Mouse (Mus musculus) midbrain, embryonic 12.5 days (tissue): ENCODE data around the gene Aurkb. TPM values are rescaled to one million over a fixed set of nuclear protein-coding genes. Genes with fewer than 3 reads are reported as not detected.

Source experiments
- ATAC-seq: fragments of 200-750 bp; cut with Nextera tagmentation; 2 replicates; pipeline ENCODE4 v1.8.0; 2017; ENCODE audit warnings: low read depth, moderate TSS enrichment, moderate library complexity; ENCODE audit not compliant: low FRiP score
- H3K27ac ChIP-seq: fragments of 300-500 bp; sonication (generic); replicated peaks from 2 replicates; pipeline ENCODE4 v1.5.1; 2016; ENCODE audit warnings: mild to moderate bottlenecking
- H3K27me3 ChIP-seq: fragments of 300-500 bp; sonication (generic); 2 replicates; pipeline ENCODE4 v1.6.1; 2016; ENCODE audit warnings: mild to moderate bottlenecking
- H3K36me3 ChIP-seq: fragments of 300-500 bp; sonication (generic); 2 replicates; pipeline ENCODE4 v1.6.1; 2016
- H3K4me1 ChIP-seq: fragments of 300-500 bp; sonication (generic); 2 replicates; pipeline ENCODE4 v1.6.1; 2016
- H3K4me2 ChIP-seq: fragments of 300-500 bp; sonication (generic); replicated peaks from 2 replicates; pipeline ENCODE4 v1.6.1; 2016; ENCODE audit warnings: mild to moderate bottlenecking, moderate library complexity
- H3K4me3 ChIP-seq: fragments of 300-500 bp; sonication (generic); 2 replicates; pipeline ENCODE4 v1.5.1; 2016; ENCODE audit warnings: mild to moderate bottlenecking
- H3K9ac ChIP-seq: fragments of 300-500 bp; sonication (generic); replicated peaks from 2 replicates; pipeline ENCODE4 v1.6.1; 2016; ENCODE audit warnings: mild to moderate bottlenecking, moderate library complexity
- H3K9me3 ChIP-seq: fragments of 300-500 bp; sonication (generic); 2 replicates; pipeline ENCODE4 v1.6.1; 2016; ENCODE audit warnings: mild to moderate bottlenecking
- WGBS: fragments of 180-500 bp; shearing (Covaris S2); methylation state at CpG from one replicate; pipeline ENCODE4 v1.1.7; 2016; 5-methylcytosine and 5-hydroxymethylcytosine counted together
- polyA plus RNA-seq: library from polyadenylated mRNA; unstranded; fragments of >200 nt; fragmentation: Nextera tagmentation; extraction: Ambion mirVana; gene quantifications from 2 replicates; pipeline ENCODE4 v1.2.1, GENCODE M21; 2016

Gene Aurkb
- polyA plus RNA-seq, 1 experiment from 2014 or later: 142 TPM

DNA sequence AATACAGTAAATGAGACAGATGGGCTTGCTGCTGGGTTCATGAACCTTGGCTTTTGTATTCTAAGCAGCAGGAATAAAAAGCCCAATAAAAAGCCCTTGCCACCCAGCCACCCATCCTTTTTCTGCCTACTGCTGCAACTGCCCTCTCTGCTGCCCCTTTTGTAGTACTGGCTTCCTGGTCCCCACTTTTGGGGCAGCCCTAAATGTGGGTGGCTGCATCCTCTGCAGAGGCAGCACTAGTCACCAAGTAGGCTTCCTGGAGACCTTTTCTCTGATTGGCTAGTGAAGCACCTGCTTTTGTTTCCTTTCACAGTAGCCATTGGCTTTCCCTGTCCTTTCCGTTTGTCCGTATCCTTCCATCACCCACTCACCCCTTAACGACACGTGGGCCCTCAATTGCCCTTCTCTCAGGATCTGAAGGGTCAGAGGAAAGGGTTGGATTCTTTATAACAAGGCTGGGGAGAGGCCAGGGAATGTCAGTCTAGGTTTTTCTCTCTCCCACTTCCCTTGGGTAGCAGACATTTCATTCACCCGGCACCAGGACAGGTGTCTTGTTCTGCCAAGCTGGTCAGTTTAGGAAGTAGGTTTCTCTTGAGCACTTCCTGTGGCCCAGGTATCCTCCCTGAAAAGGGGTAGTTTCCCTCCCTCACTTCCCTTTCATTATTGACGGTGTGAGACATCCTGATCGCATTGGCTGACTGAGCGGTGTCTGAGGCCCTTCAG is 52.8 kb downstream of the Aurkb start:
- peaks cover 6% of the 10 kb centered on the region for H3K27me3 ChIP-seq
- H3K9ac ChIP-seq: peak overlapping the region; percentile 38; the same call in 1 of the 2 replicates
- peak overlapping the region; percentile 92 for H3K4me2 ChIP-seq
- H3K4me1 ChIP-seq: peaks cover 60% of the 10 kb centered on the region
- H3K4me3 ChIP-seq: peak overlapping the region; percentile 58
- no peak for ATAC-seq
- 27% methylated on average over 8 of the region's 8 CpGs for WGBS
- peaks cover 25% of the 10 kb centered on the region for H3K36me3 ChIP-seq
- no peaks in the 10 kb centered on the region for H3K9me3 ChIP-seq
- H3K27ac ChIP-seq: peak overlapping the region; percentile 81

DNA sequence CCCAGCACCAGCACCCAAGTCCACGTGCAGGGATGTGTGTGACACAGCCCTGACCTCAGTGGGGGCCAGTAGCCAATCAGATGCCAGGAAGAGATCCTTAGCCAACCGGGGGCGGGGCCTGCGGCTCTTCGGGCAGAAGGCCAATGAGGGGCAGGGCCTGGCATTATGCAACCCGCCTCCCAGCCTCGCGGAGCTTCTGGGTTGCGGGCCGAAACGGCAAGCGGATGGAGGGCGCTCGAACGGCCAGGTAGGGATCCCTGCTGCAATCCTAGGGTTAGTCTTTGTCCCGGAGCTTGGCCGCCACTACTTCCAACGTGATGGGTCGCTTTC is 53.3 kb downstream of the Aurkb start:
- peak; percentile 52 for ATAC-seq
- H3K27ac ChIP-seq: peak overlapping the region; percentile 67
- peaks cover 60% of the 10 kb centered on the region for H3K4me1 ChIP-seq
- H3K27me3 ChIP-seq: peaks cover 6% of the 10 kb centered on the region
- H3K36me3 ChIP-seq: peaks cover 30% of the 10 kb centered on the region
- peak overlapping the region; percentile 58 for H3K4me3 ChIP-seq
- no peaks in the 10 kb centered on the region for H3K9me3 ChIP-seq
- H3K4me2 ChIP-seq: peak overlapping the region; percentile 92
- peak overlapping the region; percentile 65 for H3K9ac ChIP-seq
- 0% methylated on average over 19 of the region's 19 CpGs for WGBS

DNA sequence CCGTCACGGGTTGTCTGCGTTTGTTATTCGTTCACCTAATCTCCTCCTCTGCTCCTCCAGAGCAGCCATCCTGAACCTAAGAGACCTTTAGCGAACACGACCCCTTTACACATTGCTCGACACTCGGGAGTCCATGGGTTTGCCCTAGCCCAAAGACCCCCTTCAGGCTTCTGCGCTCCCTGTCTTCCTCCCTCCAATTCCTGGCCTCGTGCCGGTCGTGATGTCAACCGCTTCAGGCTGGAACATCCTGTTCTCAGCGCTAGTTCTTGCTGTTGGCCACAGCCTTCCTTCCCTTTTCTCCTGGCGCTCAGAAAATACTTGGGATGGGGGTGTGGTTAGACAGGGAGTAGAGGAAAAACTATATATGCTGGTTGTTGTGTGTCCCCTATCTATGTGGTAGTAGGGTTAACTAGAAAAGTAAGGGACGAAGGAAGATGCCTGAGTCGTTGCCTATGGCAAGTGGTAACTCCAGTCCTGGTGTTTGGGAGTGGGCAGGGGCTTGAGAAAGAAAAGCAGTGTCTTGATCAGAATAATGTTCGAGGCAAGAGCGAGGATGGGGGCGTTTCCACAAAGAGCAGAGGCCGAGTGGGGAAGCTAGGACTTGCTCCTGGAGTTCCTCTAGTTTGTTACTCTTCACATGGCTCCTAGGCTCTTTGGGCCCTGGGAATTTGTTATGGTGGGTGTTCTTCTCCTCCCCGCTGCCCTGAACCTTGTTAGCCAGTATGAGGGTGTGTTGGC is 53.9 kb downstream of the Aurkb start:
- Histone ChIP-seq H3K27ac (peak overlapping the region; percentile 67), H3K4me3 (peak overlapping the region; percentile 58), H3K4me2 (peak overlapping the region; percentile 92), H3K9ac (peak overlapping the region; percentile 65), H3K36me3 (peaks cover 36% of the 10 kb centered on the region), H3K27me3 (peaks cover 6% of the 10 kb centered on the region), H3K9me3 (no peaks in the 10 kb centered on the region), H3K4me1 (peaks cover 59% of the 10 kb centered on the region)
- WGBS: under 1% methylated on average over 22 of the region's 22 CpGs
- no peak for ATAC-seq

- peaks cover 6% of the 10 kb centered on the region for H3K27me3 ChIP-seq
- H3K4me2 ChIP-seq: peak overlapping the region; percentile 92
- peak; percentile 17 for ATAC-seq
- peaks cover 55% of the 10 kb centered on the region for H3K4me1 ChIP-seq
- no peaks in the 10 kb centered on the region for H3K9me3 ChIP-seq
- H3K4me3 ChIP-seq: peak overlapping the region; percentile 58
- H3K27ac ChIP-seq: peak overlapping the region; percentile 67
- peak overlapping the region; percentile 65 for H3K9ac ChIP-seq
- H3K36me3 ChIP-seq: peaks cover 42% of the 10 kb centered on the region
- under 1% methylated on average over 23 of the region's 23 CpGs for WGBS
Observed at GRCm38 (mm10) chr11:69099915-69100345, 54.5 kb downstream of the Aurkb start.

GRCm38 (mm10) chr11:69100639-69101360 is 55.4 kb downstream of the Aurkb start:
- Histone ChIP-seq H3K4me3 (no peak overlapping the region), H3K4me1 (peaks cover 49% of the 10 kb centered on the region), H3K36me3 (peaks cover 49% of the 10 kb centered on the region), H3K27me3 (peaks cover 4% of the 10 kb centered on the region), H3K27ac (no peak overlapping the region), H3K9ac (peak overlapping the region; percentile 65; the same call in 1 of the 2 replicates), H3K4me2 (peak overlapping the region; percentile 92), H3K9me3 (no peaks in the 10 kb centered on the region)
- WGBS: 93% methylated on average over 20 of the region's 20 CpGs
- no peak for ATAC-seq

Other genes starting within 250 kb of the Aurkb start
- gene Ndel1, start 173.8 kb upstream of the Aurkb start, polyA plus RNA-seq: 60.4 and 65.3 TPM in 2 replicates
- 0.10 TPM in 1 of 2 replicates, not detected in the other for gene Rnf222, start 157.1 kb upstream of the Aurkb start, polyA plus RNA-seq
- 743 and 773 TPM in 2 replicates for gene Rpl26, start 144.1 kb upstream of the Aurkb start, polyA plus RNA-seq
- gene Odf4, start 118.6 kb upstream of the Aurkb start, polyA plus RNA-seq: 0.20 TPM in 1 of 2 replicates, not detected in the other
- 5.9 and 6.7 TPM in 2 replicates for gene Arhgef15, start 88.2 kb upstream of the Aurkb start, polyA plus RNA-seq
- 1.7 and 1.9 TPM in 2 replicates for gene Slc25a35, start 77.5 kb upstream of the Aurkb start, polyA plus RNA-seq
- gene Rangrf, start 70.5 kb upstream of the Aurkb start, polyA plus RNA-seq: 39.2 and 42.1 TPM in 2 replicates
- 34.7 and 38.7 TPM in 2 replicates for gene Pfas, start 37.2 kb upstream of the Aurkb start, polyA plus RNA-seq
- 72.4 and 77.1 TPM in 2 replicates for gene Ctc1, start 29.7 kb upstream of the Aurkb start, polyA plus RNA-seq
- gene Borcs6, start 14.1 kb downstream of the Aurkb start, polyA plus RNA-seq: 13.3 and 16.3 TPM in 2 replicates
- 45.1 and 48.3 TPM in 2 replicates for gene Tmem107, start 25.2 kb downstream of the Aurkb start, polyA plus RNA-seq
- gene Vamp2, start 42.8 kb downstream of the Aurkb start, polyA plus RNA-seq: 123 and 131 TPM in 2 replicates
- 9.8 and 10.9 TPM in 2 replicates for gene Per1, start 49.6 kb downstream of the Aurkb start, polyA plus RNA-seq
- gene Hes7, start 74.8 kb downstream of the Aurkb start, polyA plus RNA-seq: 0.21 and 0.38 TPM in 2 replicates
- gene 9130213A22Rik, start 76.9 kb downstream of the Aurkb start, polyA plus RNA-seq: 0.18 and 0.29 TPM in 2 replicates
- 0.66 and 0.67 TPM in 2 replicates for gene Aloxe3, start 80.2 kb downstream of the Aurkb start, polyA plus RNA-seq
- gene Alox12b, start 111.3 kb downstream of the Aurkb start, polyA plus RNA-seq: 0.06 TPM in 1 of 2 replicates, not detected in the other
- gene Alox8, start 152.2 kb downstream of the Aurkb start, polyA plus RNA-seq: 0.13 TPM in 1 of 2 replicates, not detected in the other
- 0.23 and 0.25 TPM in 2 replicates for gene Gucy2e, start 191.4 kb downstream of the Aurkb start, polyA plus RNA-seq